Mouse (Mus musculus): ENCODE measurements around the gene Rgs9.

DNA sequence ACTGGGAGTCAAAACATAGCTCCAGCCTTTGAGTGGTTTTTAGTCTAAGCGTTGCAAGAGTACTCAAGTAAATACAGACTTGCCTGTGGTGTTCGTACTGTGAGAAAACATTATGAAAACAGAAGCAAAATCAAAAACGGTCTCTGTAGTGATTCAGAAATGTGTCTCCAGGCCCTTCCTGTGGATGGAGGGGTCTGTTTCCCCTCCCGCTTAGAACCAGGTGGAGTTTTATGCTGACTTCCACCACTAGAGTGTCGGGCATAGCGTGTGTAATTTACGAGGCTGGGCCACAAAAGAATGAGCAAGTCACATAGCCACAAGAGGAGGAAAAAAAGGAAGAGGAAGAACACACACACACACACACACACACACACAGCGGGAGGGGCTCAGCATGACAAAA lies 27.6 kb downstream of the Rgs9 start:
- TF ChIP-seq CHD2 (IDR thresholded peaks at IDR 0.05; ENCODE audit: low read depth, low read length) (no peak), MAFK (IDR thresholded peaks at IDR 0.05; ENCODE audit: insufficient read depth, low read depth, low read length) (no peak), ZC3H11A (IDR thresholded peaks at IDR 0.05; ENCODE audit: borderline replicate concordance, low read depth, low read length) (no peak)
